Mouse (Mus musculus) neural tube, embryonic 11.5 days (tissue): ENCODE measurements around the gene Bcat2. TPM values are rescaled to one million over a fixed set of nuclear protein-coding genes. Genes with fewer than 3 reads are reported as not detected.
A peak's percentile ranks its signal among the peaks of the same experiment; 100 is the strongest.

ENCODE experiments used
- ATAC-seq: fragments of 200-750 bp; cut with Nextera tagmentation; 2 replicates; pipeline ENCODE4 v1.8.0; 2017; ENCODE audit warnings: moderate number of reproducible peaks, mild to moderate bottlenecking, moderate TSS enrichment, moderate library complexity; ENCODE audit not compliant: insufficient read depth, low FRiP score, low TSS enrichment
- DNase-seq: peaks from one replicate; pipeline ENCODE4 v3.0.0-alpha.2; 2015; ENCODE audit warnings: low spot score
- H3K27ac ChIP-seq: fragments of 300-500 bp; sonication (generic); 2 replicates; pipeline ENCODE4 v1.5.1; 2014; ENCODE audit warnings: low read depth, mild to moderate bottlenecking, low read length
- H3K27me3 ChIP-seq: fragments of 300-500 bp; sonication (generic); 2 replicates; pipeline ENCODE4 v1.6.1; 2014; ENCODE audit warnings: mild to moderate bottlenecking, low read length, mixed read lengths; ENCODE audit not compliant: control insufficient read depth, insufficient read depth
- H3K36me3 ChIP-seq: fragments of 300-500 bp; sonication (generic); 2 replicates; pipeline ENCODE4 v1.6.1; 2014; ENCODE audit warnings: mild to moderate bottlenecking, low read length, moderate library complexity, mixed read lengths; ENCODE audit not compliant: control insufficient read depth, insufficient read depth
- H3K4me1 ChIP-seq: fragments of 300-500 bp; sonication (generic); 2 replicates; pipeline ENCODE4 v1.6.1; 2014; ENCODE audit warnings: low read length, mixed read lengths; ENCODE audit not compliant: control insufficient read depth, insufficient read depth
- H3K4me2 ChIP-seq: fragments of 300-500 bp; sonication (generic); 2 replicates; pipeline ENCODE4 v1.6.1; 2014; ENCODE audit warnings: low read depth, mild to moderate bottlenecking, moderate library complexity
- H3K4me3 ChIP-seq: fragments of 300-500 bp; sonication (generic); 2 replicates; pipeline ENCODE4 v1.5.1; 2014; ENCODE audit warnings: low read depth, low read length
- H3K9ac ChIP-seq: fragments of 300-500 bp; sonication (generic); 2 replicates; pipeline ENCODE4 v1.6.1; 2014; ENCODE audit warnings: mild to moderate bottlenecking, low read length
- H3K9me3 ChIP-seq: fragments of 300-500 bp; sonication (generic); 2 replicates; pipeline ENCODE4 v1.6.1; 2016; ENCODE audit warnings: low read length; ENCODE audit not compliant: control insufficient read depth
- WGBS: fragments of 180-500 bp; shearing (Covaris S2); extraction: QIAGEN DNeasy Blood & Tissue Kit; methylation state at CpG from one replicate; pipeline ENCODE4 v1.1.7; 2014; 5-methylcytosine and 5-hydroxymethylcytosine counted together
- polyA plus RNA-seq: library from polyadenylated mRNA; unstranded; fragments of >200 nt; fragmentation: Nextera tagmentation; extraction: Ambion mirVana; gene quantifications from 2 replicates; pipeline ENCODE4 v1.2.1, GENCODE M21; 2014

The Bcat2 gene
- polyA plus RNA-seq, 1 experiment from 2014 or later = 37.4 TPM

DNA sequence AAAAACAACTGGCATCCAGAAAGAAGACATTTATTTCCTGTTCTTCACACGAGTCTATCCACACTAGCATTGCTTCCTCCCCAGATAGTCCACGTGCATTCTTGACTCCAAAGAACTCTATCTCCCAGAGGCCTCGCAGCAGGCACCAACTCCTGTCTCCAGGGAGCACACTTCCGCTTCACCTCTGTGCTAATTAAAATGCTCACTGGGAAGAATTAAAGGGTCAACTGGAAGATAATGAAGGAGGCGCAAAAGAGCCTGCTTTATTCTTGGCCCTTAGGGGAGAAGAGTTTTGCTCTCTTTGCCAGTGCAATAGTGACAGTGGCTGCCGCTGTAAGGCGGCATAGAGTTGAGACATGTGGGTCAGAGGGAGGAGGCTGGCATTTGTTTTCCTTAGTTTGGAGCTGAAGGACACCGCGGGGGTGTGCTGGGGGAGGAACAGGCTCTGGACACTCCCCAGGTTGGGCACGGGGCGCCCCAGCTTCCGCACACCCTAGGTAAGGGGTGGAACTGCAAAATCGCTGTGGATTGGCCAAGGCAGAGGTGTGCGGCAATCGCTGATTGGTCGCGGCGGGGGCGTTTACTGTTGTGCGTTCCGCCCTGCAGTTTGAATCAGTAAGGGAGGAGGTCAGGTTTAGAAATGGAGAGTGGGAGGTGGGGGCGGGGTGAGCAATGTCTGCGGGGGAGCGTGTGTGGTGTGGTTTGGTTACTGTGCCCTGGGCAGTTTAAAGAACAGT is 2.0 kb upstream of the Bcat2 start:
- H3K4me2 ChIP-seq = peak overlapping the region; percentile 87
- no peaks in the 10 kb centered on the region for H3K27me3 ChIP-seq
- H3K9me3 ChIP-seq = no peaks in the 10 kb centered on the region
- H3K36me3 ChIP-seq = no peaks in the 10 kb centered on the region
- peak; percentile 86 for DNase-seq
- no peak overlapping the region for H3K27ac ChIP-seq
- ATAC-seq = peak; percentile 90
- H3K4me1 ChIP-seq = peaks cover 15% of the 10 kb centered on the region
- WGBS = 2% methylated on average over 24 of the region's 24 CpGs
- H3K9ac ChIP-seq = peak overlapping the region; percentile 41
- H3K4me3 ChIP-seq = peak overlapping the region; percentile 37

DNA sequence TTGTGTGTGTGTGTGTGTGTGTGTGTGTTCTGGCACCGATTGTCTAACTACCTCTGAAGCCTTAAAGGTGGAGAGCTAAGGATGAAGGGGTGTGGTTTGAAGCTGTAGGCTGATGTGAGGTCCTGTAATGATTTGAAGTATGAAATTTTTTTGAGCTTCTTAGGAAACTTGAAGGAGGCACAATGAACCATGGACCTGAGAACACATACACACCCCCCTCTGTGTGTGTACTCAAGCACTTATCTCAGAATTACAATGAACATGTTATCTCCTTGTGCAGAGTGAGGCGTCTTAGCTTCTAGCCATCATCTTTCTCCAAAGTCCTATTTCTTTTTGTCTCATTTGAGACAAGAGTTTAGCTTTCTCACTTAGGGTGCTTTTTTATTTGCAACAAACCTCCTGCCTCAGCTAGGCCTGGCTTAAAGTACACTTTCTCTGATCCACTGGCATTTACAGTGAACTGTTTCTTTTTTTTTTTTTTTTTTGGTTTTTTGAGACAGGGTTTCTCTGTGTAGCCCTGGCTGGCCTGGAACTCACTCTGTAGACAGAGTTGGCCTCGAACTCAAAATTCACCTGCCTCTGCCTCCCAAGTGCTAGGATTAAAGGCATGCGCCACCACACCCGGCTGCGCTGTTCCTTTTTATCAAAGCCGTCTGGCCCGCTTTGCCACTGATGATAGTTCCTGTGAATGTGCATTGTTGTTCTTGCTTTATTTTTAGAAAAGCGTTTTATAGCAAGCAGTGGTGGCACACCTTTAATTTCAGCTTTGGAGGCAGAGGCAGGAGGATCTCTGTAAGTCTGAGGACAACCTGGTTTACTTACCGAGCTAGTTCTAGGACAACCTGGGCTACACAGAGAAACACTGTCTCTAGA is 1.1 kb upstream of the Bcat2 start:
- peak overlapping the region; percentile 41 for H3K9ac ChIP-seq
- H3K27ac ChIP-seq = no peak overlapping the region
- H3K36me3 ChIP-seq = no peaks in the 10 kb centered on the region
- H3K27me3 ChIP-seq = no peaks in the 10 kb centered on the region
- no peak for ATAC-seq
- peaks cover 15% of the 10 kb centered on the region for H3K4me1 ChIP-seq
- H3K4me3 ChIP-seq = peak overlapping the region; percentile 37
- H3K9me3 ChIP-seq = no peaks in the 10 kb centered on the region
- WGBS = 84% methylated on average over 10 of the region's 10 CpGs
- H3K4me2 ChIP-seq = peak overlapping the region; percentile 87
- no peak for DNase-seq

DNA sequence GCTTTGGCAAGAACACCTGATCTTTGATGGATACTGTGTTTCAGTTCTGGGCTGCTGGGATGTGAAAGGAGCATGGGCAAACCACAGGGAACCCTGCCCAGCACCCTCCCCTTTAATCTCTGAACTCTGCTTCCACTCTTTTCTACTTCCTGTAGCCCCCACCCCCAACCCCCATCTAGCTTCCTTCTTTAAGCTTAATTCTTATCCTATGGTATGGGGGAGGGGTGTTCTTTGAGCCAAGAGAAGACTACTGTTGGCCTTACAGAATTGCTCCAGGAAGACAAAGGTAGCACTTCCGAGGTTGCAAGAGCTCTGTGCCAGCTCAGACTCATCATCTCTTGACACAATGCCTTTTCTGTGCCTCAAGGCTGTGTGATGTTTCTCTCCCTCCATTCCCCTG is 2.0 kb downstream of the Bcat2 start:
- no peak for DNase-seq
- H3K4me1 ChIP-seq = peaks cover 15% of the 10 kb centered on the region
- H3K4me2 ChIP-seq = no peak overlapping the region
- H3K9ac ChIP-seq = no peak overlapping the region
- H3K36me3 ChIP-seq = peaks cover 2% of the 10 kb centered on the region; the same call in 1 of the 2 replicates
- no peak for ATAC-seq
- no peaks in the 10 kb centered on the region for H3K9me3 ChIP-seq
- H3K27me3 ChIP-seq = no peaks in the 10 kb centered on the region
- H3K27ac ChIP-seq = no peak overlapping the region
- 50% methylated on average over 1 of the region's 1 CpGs for WGBS
- H3K4me3 ChIP-seq = no peak overlapping the region

DNA sequence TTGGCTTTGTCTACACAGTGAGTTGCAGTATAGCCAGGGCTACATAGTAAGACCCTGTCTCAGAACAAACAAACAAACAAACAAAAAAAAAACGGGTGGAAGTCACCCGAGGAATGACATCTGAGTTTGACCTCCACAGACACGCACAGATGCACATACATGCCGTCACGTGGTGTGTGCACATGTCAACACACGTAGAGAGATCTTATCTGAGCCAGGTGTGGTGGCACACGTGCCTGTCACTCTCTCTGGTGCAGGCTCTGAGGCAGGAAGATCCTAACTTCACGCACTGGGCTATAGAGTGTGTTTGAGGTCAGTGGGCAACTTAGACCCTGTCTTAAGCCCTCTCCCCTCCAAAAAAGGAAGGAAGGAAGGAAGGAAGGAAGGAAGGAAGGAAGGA is 4.0 kb downstream of the Bcat2 start:
- ATAC-seq (no peak), DNase-seq (no peak)
- Histone ChIP-seq H3K4me3 (no peak overlapping the region), H3K4me2 (no peak overlapping the region), H3K27ac (no peak overlapping the region), H3K27me3 (no peaks in the 10 kb centered on the region), H3K4me1 (peaks cover 9% of the 10 kb centered on the region), H3K9me3 (no peaks in the 10 kb centered on the region), H3K36me3 (peaks cover 2% of the 10 kb centered on the region; the same call in 1 of the 2 replicates), H3K9ac (no peak overlapping the region)
- 85% methylated on average over 8 of the region's 8 CpGs for WGBS

DNA sequence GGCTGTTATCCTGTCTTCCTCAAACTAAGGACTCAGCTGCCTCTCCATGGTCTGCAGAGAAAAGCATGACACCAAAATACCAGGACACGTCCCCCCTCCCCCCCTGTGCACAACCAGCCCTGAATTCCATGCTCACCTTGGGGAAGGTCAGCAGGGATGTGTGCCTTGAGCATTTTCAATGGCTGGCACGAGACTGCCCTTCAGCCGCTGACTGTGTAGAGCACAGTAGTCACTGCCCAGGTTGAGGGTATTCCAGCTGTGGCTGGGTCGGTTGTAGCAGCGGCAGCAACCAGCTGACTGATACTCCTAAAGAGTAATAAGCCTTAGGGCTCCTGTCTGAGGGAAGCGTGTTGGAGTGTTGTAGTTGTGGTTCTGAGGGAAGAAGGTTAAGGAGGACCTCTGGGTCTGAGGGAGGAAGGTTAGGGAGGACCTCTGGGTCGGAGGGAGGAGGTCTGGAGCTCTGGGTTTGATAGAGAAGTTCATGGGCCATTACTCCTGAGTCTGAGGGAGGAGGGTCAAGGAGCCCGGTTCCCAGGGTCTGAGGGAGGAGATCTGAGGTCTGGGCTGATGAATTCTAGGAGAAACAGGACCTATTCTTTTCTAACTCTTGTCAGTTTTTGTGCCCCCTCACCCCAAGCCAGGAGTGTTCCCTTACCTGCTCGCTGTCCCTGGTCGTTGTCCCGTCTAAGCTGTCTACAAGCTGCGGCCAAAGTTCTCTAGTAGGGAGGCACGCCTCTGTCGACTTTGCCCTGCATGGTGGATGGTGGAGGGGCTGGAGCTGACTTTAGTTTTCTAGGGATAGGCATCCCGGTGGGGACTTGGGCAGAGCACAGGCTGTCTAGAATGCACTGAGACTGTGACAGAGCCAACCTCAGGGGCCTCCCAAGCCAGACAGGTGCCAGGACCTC is 4.8 kb downstream of the Bcat2 start:
- DNase-seq (no peak), ATAC-seq (no peak)
- Histone ChIP-seq H3K4me2 (no peak overlapping the region), H3K27me3 (no peaks in the 10 kb centered on the region), H3K36me3 (peaks cover 2% of the 10 kb centered on the region; the same call in 1 of the 2 replicates), H3K4me1 (peaks cover 8% of the 10 kb centered on the region), H3K9me3 (no peaks in the 10 kb centered on the region), H3K4me3 (no peak overlapping the region), H3K27ac (no peak overlapping the region), H3K9ac (no peak overlapping the region)
- WGBS = 86% methylated on average over 15 of the region's 15 CpGs

DNA sequence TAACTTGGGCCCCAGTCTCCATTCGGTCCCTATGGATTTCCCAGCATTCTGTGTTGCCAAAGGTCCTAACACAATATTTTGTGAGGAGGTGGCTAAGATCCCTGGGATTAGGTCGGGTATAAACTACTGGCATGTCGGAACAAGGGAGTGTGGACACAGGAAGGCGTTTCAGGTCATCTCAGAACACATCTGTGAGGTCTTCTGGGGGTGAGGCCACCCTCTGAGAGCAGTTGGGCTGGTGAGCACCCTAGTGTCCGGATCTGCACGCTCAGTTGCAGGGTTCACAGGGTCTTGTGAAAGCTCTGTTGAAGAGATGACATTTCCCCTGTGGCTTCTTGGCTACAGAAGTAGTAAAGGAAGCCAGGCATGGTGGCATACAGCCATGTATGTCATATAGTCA is 16.0 kb downstream of the Bcat2 start:
- no peak for DNase-seq
- Histone ChIP-seq H3K4me3 (no peak overlapping the region), H3K27ac (no peak overlapping the region), H3K36me3 (no peaks in the 10 kb centered on the region), H3K4me2 (no peak overlapping the region), H3K9me3 (no peaks in the 10 kb centered on the region), H3K9ac (no peak overlapping the region), H3K27me3 (no peaks in the 10 kb centered on the region), H3K4me1 (no peaks in the 10 kb centered on the region)
- 87% methylated on average over 6 of the region's 6 CpGs for WGBS
- no peak for ATAC-seq

DNA sequence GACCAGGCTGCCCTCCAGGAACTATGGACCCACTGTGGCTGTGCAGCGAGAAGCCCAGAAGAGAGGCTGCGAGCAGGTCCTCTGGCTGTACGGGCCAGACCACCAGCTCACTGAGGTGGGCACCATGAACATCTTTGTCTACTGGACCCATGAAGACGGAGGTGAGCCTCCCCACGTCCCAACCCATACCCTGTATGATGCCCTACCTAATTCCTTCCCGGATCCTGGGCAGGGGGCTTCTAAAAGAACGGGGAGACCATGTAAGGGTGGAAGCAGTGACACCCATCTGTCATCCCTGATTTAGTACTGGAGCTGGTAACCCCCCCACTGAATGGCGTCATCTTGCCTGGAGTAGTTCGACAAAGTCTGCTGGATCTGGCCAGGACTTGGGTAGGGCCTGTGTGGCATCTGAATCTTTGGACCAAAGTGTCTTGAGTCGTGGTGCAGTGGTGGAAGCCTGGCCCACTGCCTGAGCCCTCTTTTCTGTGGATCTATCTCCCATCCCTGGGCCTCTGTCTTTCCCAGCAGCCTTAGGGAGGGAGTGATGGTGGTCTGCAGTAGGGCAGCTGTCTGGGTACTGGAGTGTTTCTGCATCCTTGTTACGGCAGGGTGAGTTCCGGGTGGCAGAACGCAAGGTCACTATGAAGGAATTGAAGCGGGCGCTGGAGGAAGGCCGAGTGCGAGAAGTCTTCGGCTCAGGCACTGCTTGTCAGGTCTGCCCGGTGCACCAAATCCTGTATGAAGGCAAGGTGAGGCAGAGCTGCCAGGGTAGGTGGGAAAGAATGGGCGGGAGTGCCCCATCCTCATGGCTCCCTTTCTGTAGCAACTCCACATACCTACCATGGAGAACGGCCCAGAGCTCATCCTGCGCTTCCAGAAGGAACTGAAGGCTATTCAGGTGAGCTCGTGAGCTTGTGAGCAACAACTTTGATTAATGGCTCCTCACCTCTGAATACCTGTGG is 18.0 kb downstream of the Bcat2 start:
- DNase-seq (no peak), ATAC-seq (no peak)
- Histone ChIP-seq H3K27ac (no peak overlapping the region), H3K9ac (no peak overlapping the region), H3K4me2 (no peak overlapping the region), H3K36me3 (no peaks in the 10 kb centered on the region), H3K4me3 (no peak overlapping the region), H3K4me1 (no peaks in the 10 kb centered on the region), H3K27me3 (no peaks in the 10 kb centered on the region), H3K9me3 (no peaks in the 10 kb centered on the region)
- 94% methylated on average over 23 of the region's 23 CpGs for WGBS
